Mouse (Mus musculus) brain, embryonic 18.5 days (tissue): ENCODE data around the gene Trappc6a.

Experiments used
- DNase-seq: peaks from one replicate; pipeline ENCODE4 v3.0.0-alpha.2; 2012; ENCODE audit warnings: low read depth, low spot score

The Trappc6a gene

GRCm38 (mm10) chr7:19508150-19508923, at the start of gene Trappc6a, which contains the start of gene Bloc1s3:
Gene Trappc6a, plus strand, starts transcription at chr7:19508395.
Gene Bloc1s3, minus strand, starts transcription at chr7:19508367.
- DNase-seq, result peak; percentile 93

GRCm38 (mm10) chr7:19458591-19459111, 49.5 kb upstream of the Trappc6a start, which contains the start of gene Mark4:
Gene Mark4, minus strand, starts transcription at chr7:19458821.
- DNase-seq, result peak; percentile 70

- no peak for DNase-seq
These were observed 48.9 kb upstream of the Trappc6a start for GRCm38 (mm10) chr7:19459144-19459870.

GRCm38 (mm10) chr7:19460500-19460899, 47.7 kb upstream of the Trappc6a start:
- DNase-seq, result no peak

- DNase-seq, result no peak
These were observed 46.7 kb upstream of the Trappc6a start for GRCm38 (mm10) chr7:19461488-19461887.

GRCm38 (mm10) chr7:19462443-19462842, 45.8 kb upstream of the Trappc6a start:
- DNase-seq, result no peak

GRCm38 (mm10) chr7:19462884-19463381, 45.3 kb upstream of the Trappc6a start, which contains the start of gene Exoc3l2:
Gene Exoc3l2, plus strand, starts transcription at chr7:19463331.
- no peak for DNase-seq

- no peak for DNase-seq
These were observed 43.6 kb upstream of the Trappc6a start for GRCm38 (mm10) chr7:19464367-19465307.

GRCm38 (mm10) chr7:19466602-19467145, 41.5 kb upstream of the Trappc6a start:
- no peak for DNase-seq

GRCm38 (mm10) chr7:19467638-19468037, 40.6 kb upstream of the Trappc6a start:
- no peak for DNase-seq

- no peak for DNase-seq
These were observed 39.9 kb upstream of the Trappc6a start for GRCm38 (mm10) chr7:19468279-19468678.

GRCm38 (mm10) chr7:19469404-19469803, 38.8 kb upstream of the Trappc6a start:
- no peak for DNase-seq

- DNase-seq, result no peak
These were observed 37.9 kb upstream of the Trappc6a start for GRCm38 (mm10) chr7:19470308-19470707.

GRCm38 (mm10) chr7:19472403-19472802, 35.8 kb upstream of the Trappc6a start:
- DNase-seq, result no peak

- DNase-seq, result peak; percentile 67
These were observed 34.2 kb upstream of the Trappc6a start for GRCm38 (mm10) chr7:19473875-19474443.

- no peak for DNase-seq
These were observed 31.1 kb upstream of the Trappc6a start for GRCm38 (mm10) chr7:19477084-19477483.

- DNase-seq, result no peak
These were observed 30.4 kb upstream of the Trappc6a start for GRCm38 (mm10) chr7:19477624-19478384.

GRCm38 (mm10) chr7:19483281-19483680, 24.9 kb upstream of the Trappc6a start:
- DNase-seq, result no peak

GRCm38 (mm10) chr7:19485488-19485887, 22.7 kb upstream of the Trappc6a start:
- no peak for DNase-seq

- DNase-seq, result no peak
These were observed 21.6 kb upstream of the Trappc6a start for GRCm38 (mm10) chr7:19486549-19486948.
